Mouse (Mus musculus) MEL (cell line): ENCODE measurements around the gene Pcdh8. TPM values are rescaled to one million over a fixed set of nuclear protein-coding genes. Genes with fewer than 3 reads are reported as not detected.

ENCODE experiments used
- DNase-seq: peaks from one replicate; pipeline ENCODE4 v3.0.0; 2011; ENCODE audit warnings: low read depth, low spot score
- H3K27ac ChIP-seq: 2 replicates; pipeline ENCODE4 v1.5.1; 2012; ENCODE audit warnings: low read depth, mild to moderate bottlenecking, control low read depth, low read length, moderate library complexity; ENCODE audit not compliant: control insufficient read depth
- H3K27me3 ChIP-seq, 2 experiments: fragments of 150-350 bp in 1 of 2; sonication (generic) in 1 of 2; 2 replicates each; pipeline ENCODE4 v1.6.1; 2012; ENCODE audit warnings: low read length in 2 of 2, mild to moderate bottlenecking in 2 of 2, improper control_type of control experiment in 1 of 2, moderate library complexity in 1 of 2; ENCODE audit not compliant: insufficient read depth in 2 of 2, control insufficient read depth in 1 of 2
- H3K36me3 ChIP-seq, 2 experiments: 2 replicates each; pipeline ENCODE4 v1.6.1; 2012 to 2014; ENCODE audit warnings: low read length in 2 of 2, improper control_type of control experiment in 1 of 2, inconsistent platforms in 1 of 2, mild to moderate bottlenecking in 1 of 2; ENCODE audit not compliant: insufficient read depth in 2 of 2, control insufficient read depth in 1 of 2
- H3K4me1 ChIP-seq, 2 experiments: fragments of 150-350 bp in 1 of 2; sonication (generic) in 1 of 2; 2 replicates each; pipeline ENCODE4 v1.6.1; 2012; ENCODE audit warnings: low read length in 2 of 2, improper control_type of control experiment in 1 of 2, mild to moderate bottlenecking in 1 of 2; ENCODE audit not compliant: insufficient read depth in 2 of 2, control insufficient read depth in 1 of 2
- H3K4me3 ChIP-seq, 2 experiments: fragments of 150-350 bp in 1 of 2; sonication (generic) in 1 of 2; 2 replicates each; pipeline ENCODE4 v1.5.1; 2012; ENCODE audit warnings: low read depth in 2 of 2, low read length in 2 of 2, mild to moderate bottlenecking in 2 of 2, moderate library complexity in 2 of 2, control low read depth in 1 of 2, improper control_type of control experiment in 1 of 2; ENCODE audit not compliant: control insufficient read depth in 1 of 2, insufficient read depth in 1 of 2
- H3K79me2 ChIP-seq: 2 replicates; pipeline ENCODE4 v1.6.1; 2012; ENCODE audit warnings: mild to moderate bottlenecking, low read length, moderate library complexity; ENCODE audit not compliant: control insufficient read depth, poor library complexity, insufficient read depth
- H3K9ac ChIP-seq: 2 replicates; pipeline ENCODE4 v1.6.1; 2012; ENCODE audit warnings: low read depth, mild to moderate bottlenecking, control low read depth, low read length, moderate library complexity; ENCODE audit not compliant: control insufficient read depth, poor library complexity, severe bottlenecking
- H3K9me3 ChIP-seq: fragments of 150-350 bp; sonication (generic); replicated peaks from 2 replicates; pipeline ENCODE4 v1.6.1; 2012; ENCODE audit warnings: mild to moderate bottlenecking, low read length, improper control_type of control experiment, moderate library complexity; ENCODE audit not compliant: insufficient read depth
- E2F4 ChIP-seq: IDR thresholded peaks from 2 replicates; pipeline ENCODE4 v1.6.1; 2011; ENCODE audit warnings: low read depth, low read length, improper control_type of control experiment, borderline replicate concordance
- ELF1 ChIP-seq: IDR thresholded peaks from 2 replicates; pipeline ENCODE4 v1.6.1; 2014; ENCODE audit warnings: low read depth, mild to moderate bottlenecking, inconsistent platforms, low read length, improper control_type of control experiment, moderate library complexity
- GATA1 ChIP-seq: IDR thresholded peaks from 2 replicates; pipeline ENCODE4 v1.6.1; 2011; ENCODE audit warnings: low read depth, low read length, improper control_type of control experiment
- HCFC1 ChIP-seq: IDR thresholded peaks from 2 replicates; pipeline ENCODE4 v1.6.1; 2012; ENCODE audit warnings: low read depth, mild to moderate bottlenecking, inconsistent platforms, low read length, improper control_type of control experiment, moderate library complexity
- JUND ChIP-seq: IDR thresholded peaks from 2 replicates; pipeline ENCODE4 v1.6.1; 2011; ENCODE audit warnings: low read depth, mild to moderate bottlenecking, improper control_type of control experiment, low read length
- MYC ChIP-seq: IDR thresholded peaks from 2 replicates; pipeline ENCODE4 v1.6.1; 2011; ENCODE audit warnings: low read depth, mild to moderate bottlenecking, low read length, improper control_type of control experiment, moderate library complexity
- NRF1 ChIP-seq: IDR thresholded peaks from 2 replicates; pipeline ENCODE4 v1.6.1; 2014; ENCODE audit warnings: low read depth, mild to moderate bottlenecking, inconsistent platforms, low read length, improper control_type of control experiment, moderate library complexity; ENCODE audit not compliant: poor library complexity, insufficient read depth, severe bottlenecking
- POLR2AphosphoS2 ChIP-seq: IDR thresholded peaks from 2 replicates; pipeline ENCODE4 v1.6.1; 2011; ENCODE audit warnings: low read length, improper control_type of control experiment
- POLR2AphosphoS5 ChIP-seq: IDR thresholded peaks from 2 replicates; pipeline ENCODE4 v1.6.1; 2012; ENCODE audit warnings: low read depth, borderline replicate concordance, mild to moderate bottlenecking, inconsistent platforms, low read length, moderate library complexity, mixed read lengths
- RCOR1 ChIP-seq: IDR thresholded peaks from 2 replicates; pipeline ENCODE4 v1.6.1; 2012; ENCODE audit warnings: low read depth, mild to moderate bottlenecking, inconsistent platforms, low read length, improper control_type of control experiment
- SIN3A ChIP-seq: IDR thresholded peaks from 2 replicates; pipeline ENCODE4 v1.6.1; 2012; ENCODE audit warnings: low read length, improper control_type of control experiment, inconsistent platforms
- TAL1 ChIP-seq: IDR thresholded peaks from 2 replicates; pipeline ENCODE4 v1.6.1; 2012; ENCODE audit warnings: mild to moderate bottlenecking, inconsistent platforms, low read length, moderate library complexity, mixed read lengths
- USF1 ChIP-seq: IDR thresholded peaks from 2 replicates; pipeline ENCODE4 v1.6.1; 2014; ENCODE audit warnings: low read depth, mild to moderate bottlenecking, inconsistent platforms, low read length, improper control_type of control experiment, moderate library complexity
- ZC3H11A ChIP-seq: IDR thresholded peaks from 2 replicates; pipeline ENCODE4 v1.6.1; 2012; ENCODE audit warnings: low read depth, mild to moderate bottlenecking, inconsistent platforms, low read length, improper control_type of control experiment
- polyA plus RNA-seq, 2 experiments: library from polyadenylated mRNA; stranded (reverse) in 1 of 2; unstranded in 1 of 2; fragments of >175 nt in 1 of 2; fragments of >200 nt in 1 of 2; gene quantifications; 2 replicates each; pipeline versions ENCODE4 v1.2.1 to v1.2.4; 2012; ENCODE audit warnings: low replicate concordance in 2 of 2, low read depth in 1 of 2; ENCODE audit not compliant: insufficient read length in 2 of 2, insufficient read depth in 1 of 2, missing spikeins in 1 of 2
- total RNA-seq: library from RNA; depleted of rRNA; stranded (reverse); fragments of 300-350 nt; gene quantifications from 2 replicates; pipeline ENCODE4 v1.2.3, GENCODE M21; 2012

The Pcdh8 gene
- total and polyA plus RNA-seq, 3 experiments: not detected

- no peak for DNase-seq
- Histone ChIP-seq H3K4me3 (no peak overlapping the region), H3K79me2 (no peaks in the 10 kb centered on the region), H3K36me3 (no peaks in the 10 kb centered on the region), H3K27me3 (no peaks in the 10 kb centered on the region), H3K9me3 (no peaks in the 10 kb centered on the region), H3K9ac (no peak overlapping the region)
- TF ChIP-seq SIN3A: no peak
- TF ChIP-seq NRF1: no peak
- TF ChIP-seq POLR2AphosphoS2: no peak
- no peak for TF ChIP-seq GATA1
- TF ChIP-seq TAL1: no peak
- no peak for TF ChIP-seq POLR2AphosphoS5
- no peak for TF ChIP-seq HCFC1
- no peak for TF ChIP-seq RCOR1
- no peak for TF ChIP-seq E2F4
- TF ChIP-seq, all 39 proteins: peak for 0
- H3K27ac ChIP-seq: no peak overlapping the region
- no peaks in the 10 kb centered on the region for H3K4me1 ChIP-seq
Observed at GRCm38 (mm10) chr14:79768996-79769395, 2.1 kb downstream of the Pcdh8 start.

GRCm38 (mm10) chr14:79768076-79768830 lies 2.9 kb downstream of the Pcdh8 start:
- no peaks in the 10 kb centered on the region for H3K79me2 ChIP-seq
- no peak for DNase-seq
- no peaks in the 10 kb centered on the region for H3K36me3 ChIP-seq
- no peak overlapping the region for H3K4me3 ChIP-seq
- H3K27ac ChIP-seq: no peak overlapping the region
- H3K4me1 ChIP-seq: no peaks in the 10 kb centered on the region
- no peaks in the 10 kb centered on the region for H3K27me3 ChIP-seq
- no peaks in the 10 kb centered on the region for H3K9me3 ChIP-seq
- no peak for TF ChIP-seq NRF1
- no peak for TF ChIP-seq JUND
- no peak for TF ChIP-seq ELF1
- no peak for TF ChIP-seq ZC3H11A
- TF ChIP-seq TAL1: no peak
- TF ChIP-seq USF1: no peak
- no peak for TF ChIP-seq MYC
- TF ChIP-seq HCFC1: no peak
- no peak overlapping the region for H3K9ac ChIP-seq
